Mouse (Mus musculus) embryonic facial prominence, embryonic 14.5 days (tissue): ENCODE data around the gene Bicdl2. TPM values are rescaled to one million over a fixed set of nuclear protein-coding genes. Genes with fewer than 3 reads are reported as not detected.

ENCODE experiments used
- ATAC-seq: fragments of 200-750 bp; cut with Nextera tagmentation; 2 replicates; pipeline ENCODE4 v1.8.0; 2017; ENCODE audit warnings: low read depth, moderate number of reproducible peaks, moderate TSS enrichment
- DNase-seq: peaks from one replicate; pipeline ENCODE4 v3.0.0-alpha.2; 2015; ENCODE audit warnings: low spot score
- H3K27ac ChIP-seq: fragments of 300-500 bp; sonication (generic); replicated peaks from 2 replicates; pipeline ENCODE4 v1.5.1; 2014; ENCODE audit warnings: low read depth, mild to moderate bottlenecking, low read length, moderate library complexity
- H3K27me3 ChIP-seq: fragments of 300-500 bp; sonication (generic); replicated peaks from 2 replicates; pipeline ENCODE4 v1.6.1; 2014; ENCODE audit warnings: low read length; ENCODE audit not compliant: control insufficient read depth, insufficient read depth
- H3K36me3 ChIP-seq: fragments of 300-500 bp; sonication (generic); 2 replicates; pipeline ENCODE4 v1.6.1; 2014; ENCODE audit warnings: low read length, mixed read lengths; ENCODE audit not compliant: control insufficient read depth, insufficient read depth
- H3K4me1 ChIP-seq: fragments of 300-500 bp; sonication (generic); 2 replicates; pipeline ENCODE4 v1.6.1; 2014; ENCODE audit warnings: antibody characterized with exemption, low read length; ENCODE audit not compliant: control insufficient read depth, insufficient read depth
- H3K4me2 ChIP-seq: fragments of 300-500 bp; sonication (generic); 2 replicates; pipeline ENCODE4 v1.6.1; 2014; ENCODE audit warnings: low read depth, mild to moderate bottlenecking, low read length, moderate library complexity, mixed read lengths
- H3K4me3 ChIP-seq: fragments of 300-500 bp; sonication (generic); 2 replicates; pipeline ENCODE4 v1.5.1; 2014; ENCODE audit warnings: low read depth, mild to moderate bottlenecking, low read length
- H3K9ac ChIP-seq: fragments of 300-500 bp; sonication (generic); 2 replicates; pipeline ENCODE4 v1.6.1; 2014; ENCODE audit warnings: low read depth, mild to moderate bottlenecking, low read length, moderate library complexity, mixed read lengths
- H3K9me3 ChIP-seq: fragments of 300-500 bp; sonication (generic); 2 replicates; pipeline ENCODE4 v1.6.1; 2016; ENCODE audit warnings: low read length; ENCODE audit not compliant: control insufficient read depth
- WGBS: fragments of 180-500 bp; shearing (Covaris S2); extraction: QIAGEN DNeasy Blood & Tissue Kit; methylation state at CpG from one replicate; pipeline ENCODE4 v1.1.7; 2014; 5-methylcytosine and 5-hydroxymethylcytosine counted together
- polyA plus RNA-seq: library from polyadenylated mRNA; unstranded; fragments of >200 nt; fragmentation: Nextera tagmentation; extraction: Ambion mirVana; gene quantifications from 2 replicates; pipeline ENCODE4 v1.2.1, GENCODE M21; 2014

Gene Bicdl2
- polyA plus RNA-seq, 1 experiment from 2014 or later, result 3.9 TPM

GRCm38 (mm10) chr17:23651363-23651762 is 8.9 kb upstream of the Bicdl2 start:
- 76% methylated on average over 6 of the region's 6 CpGs for WGBS
- no peak for DNase-seq
- no peaks in the 10 kb centered on the region for H3K9me3 ChIP-seq
- H3K27me3 ChIP-seq, result peaks cover 8% of the 10 kb centered on the region; the same call in 1 of the 2 replicates
- H3K9ac ChIP-seq, result no peak overlapping the region
- no peak for ATAC-seq
- no peaks in the 10 kb centered on the region for H3K4me1 ChIP-seq
- H3K27ac ChIP-seq, result no peak overlapping the region
- no peak overlapping the region for H3K4me3 ChIP-seq
- no peak overlapping the region for H3K4me2 ChIP-seq
- no peaks in the 10 kb centered on the region for H3K36me3 ChIP-seq

GRCm38 (mm10) chr17:23653324-23653723 is 7.0 kb upstream of the Bicdl2 start:
- 66% methylated on average over 2 of the region's 2 CpGs for WGBS
- H3K36me3 ChIP-seq, result no peaks in the 10 kb centered on the region
- no peak overlapping the region for H3K4me2 ChIP-seq
- no peaks in the 10 kb centered on the region for H3K4me1 ChIP-seq
- H3K27ac ChIP-seq, result no peak overlapping the region
- no peak overlapping the region for H3K9ac ChIP-seq
- H3K9me3 ChIP-seq, result no peaks in the 10 kb centered on the region
- ATAC-seq, result no peak
- no peaks in the 10 kb centered on the region for H3K27me3 ChIP-seq
- peak; percentile 7 for DNase-seq
- no peak overlapping the region for H3K4me3 ChIP-seq

- no peaks in the 10 kb centered on the region for H3K9me3 ChIP-seq
- H3K36me3 ChIP-seq, result no peaks in the 10 kb centered on the region
- H3K4me2 ChIP-seq, result no peak overlapping the region
- H3K4me3 ChIP-seq, result no peak overlapping the region
- H3K27me3 ChIP-seq, result no peaks in the 10 kb centered on the region
- no peaks in the 10 kb centered on the region for H3K4me1 ChIP-seq
- no peak for ATAC-seq
- no peak overlapping the region for H3K27ac ChIP-seq
- H3K9ac ChIP-seq, result no peak overlapping the region
- no peak for DNase-seq
- 53% methylated on average over 6 of the region's 6 CpGs for WGBS
Measured at GRCm38 (mm10) chr17:23654001-23654400, 6.3 kb upstream of the Bicdl2 start.

- no peak overlapping the region for H3K27ac ChIP-seq
- ATAC-seq (no peak), DNase-seq (no peak)
- H3K27me3 ChIP-seq, result peaks cover 1% of the 10 kb centered on the region; the same call in 1 of the 2 replicates
- no peaks in the 10 kb centered on the region for H3K9me3 ChIP-seq
- no peaks in the 10 kb centered on the region for H3K4me1 ChIP-seq
- H3K4me2 ChIP-seq, result no peak overlapping the region
- no peak overlapping the region for H3K9ac ChIP-seq
- H3K4me3 ChIP-seq, result no peak overlapping the region
- H3K36me3 ChIP-seq, result no peaks in the 10 kb centered on the region
- 68% methylated on average over 2 of the region's 2 CpGs for WGBS
Measured at GRCm38 (mm10) chr17:23654410-23654809, 5.9 kb upstream of the Bicdl2 start.

- DNase-seq (no peak), ATAC-seq (no peak)
- Histone ChIP-seq H3K27me3 (peaks cover 40% of the 10 kb centered on the region), H3K4me2 (no peak overlapping the region), H3K4me3 (no peak overlapping the region), H3K9me3 (no peaks in the 10 kb centered on the region), H3K36me3 (no peaks in the 10 kb centered on the region), H3K27ac (no peak overlapping the region), H3K9ac (no peak overlapping the region), H3K4me1 (peaks cover 5% of the 10 kb centered on the region; the same call in 1 of the 2 replicates)
- WGBS, result 85% methylated on average over 3 of the region's 3 CpGs
Measured at GRCm38 (mm10) chr17:23658450-23658849, 1.9 kb upstream of the Bicdl2 start.

- 4% methylated on average over 14 of the region's 14 CpGs for WGBS
- Histone ChIP-seq H3K4me3 (peak overlapping the region; percentile 23), H3K27ac (no peak overlapping the region), H3K9ac (no peak overlapping the region), H3K4me1 (peaks cover 11% of the 10 kb centered on the region; the same call in 1 of the 2 replicates), H3K4me2 (peak overlapping the region; percentile 36), H3K9me3 (no peaks in the 10 kb centered on the region), H3K27me3 (peaks cover 40% of the 10 kb centered on the region), H3K36me3 (no peaks in the 10 kb centered on the region)
- DNase-seq (peak; percentile 50), ATAC-seq (peak; percentile 59; the same call in 1 of the 2 replicates)
Measured at GRCm38 (mm10) chr17:23660876-23661200, 532 bp downstream of the Bicdl2 start.

- ATAC-seq, result no peak
- Histone ChIP-seq H3K4me3 (no peak overlapping the region), H3K27ac (no peak overlapping the region), H3K9ac (no peak overlapping the region), H3K9me3 (no peaks in the 10 kb centered on the region), H3K4me2 (no peak overlapping the region), H3K4me1 (peaks cover 11% of the 10 kb centered on the region; the same call in 1 of the 2 replicates), H3K27me3 (peaks cover 40% of the 10 kb centered on the region), H3K36me3 (peaks cover 4% of the 10 kb centered on the region; the same call in 1 of the 2 replicates)
- DNase-seq, result no peak
- 0% methylated on average over 9 of the region's 9 CpGs for WGBS
Measured at GRCm38 (mm10) chr17:23661526-23661925, 1.2 kb downstream of the Bicdl2 start.

GRCm38 (mm10) chr17:23664556-23665021 is 4.3 kb downstream of the Bicdl2 start:
- H3K4me3 ChIP-seq, result no peak overlapping the region
- H3K27ac ChIP-seq, result no peak overlapping the region
- peaks cover 31% of the 10 kb centered on the region for H3K36me3 ChIP-seq
- no peak overlapping the region for H3K4me2 ChIP-seq
- no peaks in the 10 kb centered on the region for H3K9me3 ChIP-seq
- WGBS, result 7% methylated on average over 5 of the region's 5 CpGs
- DNase-seq, result peak; percentile 67
- ATAC-seq, result peak; percentile 60
- H3K4me1 ChIP-seq, result peaks cover 11% of the 10 kb centered on the region; the same call in 1 of the 2 replicates
- H3K27me3 ChIP-seq, result peaks cover 37% of the 10 kb centered on the region
- 0 out of 2 replicates have a peak overlapping the region, but pooled peaks have one; percentile 5 for H3K9ac ChIP-seq

GRCm38 (mm10) chr17:23665511-23665910 is 5.2 kb downstream of the Bicdl2 start:
- no peak overlapping the region for H3K4me3 ChIP-seq
- no peak overlapping the region for H3K27ac ChIP-seq
- no peaks in the 10 kb centered on the region for H3K9me3 ChIP-seq
- peaks cover 40% of the 10 kb centered on the region for H3K36me3 ChIP-seq
- WGBS, result 76% methylated on average over 14 of the region's 14 CpGs
- DNase-seq, result no peak
- peaks cover 10% of the 10 kb centered on the region; the same call in 1 of the 2 replicates for H3K4me1 ChIP-seq
- 0 out of 2 replicates have a peak overlapping the region, but pooled peaks have one; percentile 5 for H3K9ac ChIP-seq
- peaks cover 27% of the 10 kb centered on the region for H3K27me3 ChIP-seq
- H3K4me2 ChIP-seq, result no peak overlapping the region
- ATAC-seq, result no peak
